Mouse (Mus musculus) adrenal gland, adult 8-10 months (tissue): ENCODE measurements at regions not wholly inside any gene's neighbourhood (a gene's known extent, or its start where the extent isn't known, plus 50 kb on each side); places are given as distances from the start of the nearest gene placed in this dataset.

ENCODE experiments used
- DNase-seq: peaks from one replicate; pipeline ENCODE4 v3.0.0; 2022

- no peak for DNase-seq
These were observed 135.8 kb downstream of the Rnd3 start for GRCm38 (mm10) chr2:51013090-51013489.

DNA sequence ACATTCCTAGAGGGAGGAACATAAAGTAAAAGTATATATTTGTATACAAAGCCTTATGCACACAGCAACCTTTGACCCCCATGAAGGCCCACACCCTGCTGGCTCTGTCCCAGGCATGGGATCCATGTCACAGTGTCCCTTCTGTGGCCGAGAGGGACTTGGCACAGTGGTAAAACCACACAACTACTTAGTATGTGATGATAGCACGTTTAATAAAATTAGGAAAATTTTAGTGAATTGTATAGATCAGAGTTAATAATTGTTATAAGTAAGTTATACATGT lies 140.7 kb downstream of the Rnd3 start:
- DNase-seq = no peak

DNA sequence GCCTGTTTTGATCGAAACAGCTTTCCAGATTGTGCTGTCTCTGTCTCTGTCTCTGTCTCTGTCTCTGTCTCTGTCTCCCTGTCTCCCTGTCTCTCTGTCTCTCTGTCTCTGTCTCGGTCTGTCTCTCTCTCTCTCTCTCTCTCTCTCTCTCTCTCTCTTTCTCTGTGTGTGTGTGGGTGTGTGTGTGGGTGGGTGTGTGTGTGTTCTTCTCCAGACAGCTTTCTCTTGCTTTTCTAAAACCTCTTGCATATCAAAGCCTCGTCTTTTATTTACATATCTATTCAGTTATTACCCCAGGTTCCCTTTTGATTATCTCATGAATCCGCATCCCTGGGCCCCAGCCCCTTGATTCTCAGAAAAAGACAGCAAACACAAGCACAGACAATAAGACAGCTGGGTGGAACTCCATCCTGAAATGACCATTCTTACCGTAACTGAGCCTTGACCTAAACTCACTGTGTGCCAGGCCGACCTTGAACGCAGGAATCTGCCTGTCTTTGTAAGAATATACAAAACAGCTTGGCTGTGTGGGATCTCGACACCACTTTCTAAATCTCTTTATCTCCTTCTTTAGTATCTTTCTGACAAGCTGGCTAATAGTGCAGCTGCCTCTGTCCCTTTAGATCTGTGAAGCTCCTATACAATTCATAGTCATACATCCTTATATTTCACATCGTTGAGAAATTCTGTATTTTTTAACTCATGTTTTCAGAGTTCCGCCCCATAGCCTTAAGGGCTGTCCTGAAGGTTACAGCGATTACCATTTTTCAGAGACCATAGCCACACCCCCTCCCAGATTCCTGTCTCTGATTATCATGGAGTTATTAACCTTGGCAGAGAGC lies 141.3 kb downstream of the Rnd3 start:
- DNase-seq = no peak

DNA sequence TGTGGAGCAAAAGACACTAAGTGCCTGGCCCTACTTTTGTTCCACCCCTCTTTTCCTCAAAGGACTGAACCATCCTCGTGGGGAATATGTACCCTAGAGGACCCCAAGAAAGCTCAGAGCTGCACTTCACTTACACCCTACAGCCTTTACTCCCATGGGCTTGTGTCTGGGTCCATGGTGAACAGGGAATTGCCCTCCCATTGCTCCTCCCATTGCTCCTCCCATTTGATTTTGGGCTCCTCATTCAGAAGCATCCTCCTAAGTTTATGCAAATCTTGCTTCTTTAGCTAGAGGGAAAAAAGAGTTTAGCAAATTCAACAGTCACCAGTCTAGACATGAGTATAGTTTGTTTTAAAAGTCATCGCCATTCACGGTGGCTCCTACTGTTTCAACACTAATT lies 142.1 kb downstream of the Rnd3 start:
- no peak for DNase-seq

DNA sequence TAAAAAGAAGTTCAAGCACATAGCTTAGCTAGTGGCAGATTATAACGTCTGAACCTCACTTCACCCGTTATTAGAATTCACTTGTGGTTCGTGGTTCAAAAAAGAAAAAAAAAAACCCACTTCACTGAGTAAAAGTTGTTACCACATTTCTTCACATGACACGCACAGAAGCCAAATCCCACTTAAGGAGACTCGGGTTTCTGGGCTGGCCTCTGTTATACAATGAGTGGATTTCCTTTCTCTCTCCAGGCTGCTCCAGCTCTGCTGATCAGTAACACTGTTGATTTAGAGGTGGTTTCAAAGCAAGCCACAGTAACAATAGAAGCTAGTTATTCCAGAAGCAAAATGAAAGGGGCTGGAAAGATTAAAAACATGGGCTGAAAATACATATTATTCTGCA lies 147.4 kb downstream of the Rnd3 start:
- DNase-seq = no peak

- no peak for DNase-seq
These were observed 165.0 kb downstream of the Rnd3 start for GRCm38 (mm10) chr2:50983883-50984410.

DNA sequence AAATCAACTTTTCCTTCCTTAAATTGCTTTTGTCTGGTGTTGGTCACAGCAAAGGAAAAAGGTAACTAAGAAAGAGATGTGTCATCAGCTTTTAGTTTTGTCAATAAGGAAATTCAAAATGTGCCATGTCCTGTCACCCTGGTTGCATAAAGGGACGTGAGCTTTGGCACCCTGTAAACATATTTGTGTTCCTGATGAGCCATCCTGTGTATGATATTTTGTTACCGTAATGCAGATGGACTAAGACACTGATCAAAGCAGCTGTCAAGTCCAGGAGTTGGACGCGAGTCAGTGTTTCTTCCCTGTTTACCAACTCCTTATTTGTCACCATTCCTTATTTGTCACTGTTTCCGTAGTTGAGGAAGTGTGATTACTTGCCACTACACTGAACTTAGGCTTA lies 166.3 kb downstream of the Rnd3 start:
- no peak for DNase-seq

- no peak for DNase-seq
These were observed 170.6 kb downstream of the Rnd3 start for GRCm38 (mm10) chr2:50978356-50978755.

- DNase-seq = no peak
These were observed 177.6 kb downstream of the Rnd3 start for GRCm38 (mm10) chr2:50971131-50971825.

- no peak for DNase-seq
These were observed 180.5 kb downstream of the Rnd3 start for GRCm38 (mm10) chr2:50968382-50968781.

- no peak for DNase-seq
These were observed 181.1 kb downstream of the Rnd3 start for GRCm38 (mm10) chr2:50967826-50968225.

GRCm38 (mm10) chr2:50967133-50967532 lies 181.8 kb downstream of the Rnd3 start:
- no peak for DNase-seq

GRCm38 (mm10) chr2:50965485-50966017 lies 183.4 kb downstream of the Rnd3 start:
- no peak for DNase-seq

- DNase-seq = no peak
These were observed 184.8 kb downstream of the Rnd3 start for GRCm38 (mm10) chr2:50964062-50964461.

- no peak for DNase-seq
These were observed 187.9 kb downstream of the Rnd3 start for GRCm38 (mm10) chr2:50961049-50961448.

GRCm38 (mm10) chr2:50959323-50959722 lies 189.6 kb downstream of the Rnd3 start:
- no peak for DNase-seq

DNA sequence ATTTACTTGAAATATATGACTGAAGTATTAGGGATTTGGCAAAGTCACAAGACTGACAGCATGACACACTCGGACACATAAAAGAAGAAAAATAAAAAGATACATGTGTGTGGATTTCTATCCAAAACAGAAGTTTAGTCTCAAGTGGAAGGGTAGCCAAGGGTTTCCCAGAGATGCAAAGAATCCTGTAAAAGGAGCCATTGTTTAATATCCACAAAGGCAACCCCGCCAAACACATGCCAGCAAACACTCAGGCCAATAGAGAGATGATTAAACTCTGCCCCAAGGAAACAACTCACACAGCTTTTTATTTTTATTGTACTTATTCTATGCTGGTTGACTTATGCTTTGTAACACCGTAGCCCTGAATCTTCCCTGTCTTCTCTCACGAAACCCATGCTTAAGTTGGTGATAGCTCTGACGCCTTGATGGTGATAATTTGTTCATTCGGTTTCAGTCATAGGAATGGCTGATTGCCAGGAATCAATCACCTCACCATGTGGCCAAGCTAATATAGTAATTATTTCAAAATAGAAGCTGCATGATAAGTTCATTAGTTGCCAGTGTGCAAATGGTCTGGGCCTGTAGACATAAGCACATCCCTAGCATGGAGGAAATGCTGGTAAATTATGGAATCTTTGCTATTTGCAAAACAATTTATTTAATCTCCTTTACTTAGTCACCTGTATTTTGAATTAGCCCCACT lies 194.4 kb downstream of the Rnd3 start:
- no peak for DNase-seq

GRCm38 (mm10) chr2:50951027-50951426 lies 197.9 kb downstream of the Rnd3 start:
- no peak for DNase-seq

GRCm38 (mm10) chr2:50949717-50950116 lies 199.2 kb downstream of the Rnd3 start:
- DNase-seq = no peak

GRCm38 (mm10) chr2:50945526-50945925 lies 203.4 kb downstream of the Rnd3 start:
- DNase-seq = no peak

DNA sequence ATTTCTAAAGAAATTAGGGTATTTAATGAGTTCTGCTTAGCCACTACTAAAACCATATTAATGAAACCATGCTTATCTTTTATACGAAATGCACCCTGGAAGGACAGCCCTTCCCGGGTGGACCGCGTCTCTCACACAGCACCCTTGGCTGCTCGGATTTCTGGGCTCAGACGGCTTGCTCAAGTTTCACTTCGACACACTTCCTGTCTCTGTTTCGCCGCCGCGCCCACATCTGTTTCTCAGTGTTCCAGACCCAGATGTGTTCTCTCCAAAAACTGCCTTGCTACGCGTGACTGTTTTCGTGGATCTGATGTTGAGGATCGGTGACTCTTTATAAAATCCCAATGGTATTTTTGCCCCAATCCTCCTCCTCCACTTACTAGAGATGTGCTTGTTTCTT lies 205.7 kb downstream of the Rnd3 start:
- DNase-seq = no peak

DNA sequence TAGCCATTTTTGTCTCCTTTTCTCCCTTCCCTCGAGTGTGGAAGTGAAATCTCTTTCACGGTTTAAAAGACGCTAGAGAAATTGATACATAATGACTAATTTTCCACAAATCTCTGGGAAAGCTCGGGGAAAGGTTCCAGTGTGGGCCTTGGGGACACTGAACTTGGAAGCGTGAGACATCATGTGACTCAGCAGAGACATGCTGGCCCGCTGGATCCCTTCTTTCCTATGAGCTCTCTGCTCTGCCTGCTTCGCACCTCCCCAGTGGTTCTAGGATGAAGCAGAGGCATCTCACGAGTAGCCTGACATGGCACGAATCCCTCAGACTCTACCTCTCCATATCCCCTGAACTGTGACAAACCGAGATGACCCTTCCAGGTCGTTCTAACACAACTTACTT lies 206.2 kb downstream of the Rnd3 start:
- no peak for DNase-seq

GRCm38 (mm10) chr2:50932936-50933335 lies 216.0 kb downstream of the Rnd3 start:
- no peak for DNase-seq
